Mouse (Mus musculus): ENCODE data around the gene Fam189b. TPM values are rescaled to one million over a fixed set of nuclear protein-coding genes. Genes with fewer than 3 reads are reported as not detected.
A peak's percentile ranks its signal among the peaks of the same experiment; 100 is the strongest.

The Fam189b gene
- polyA plus RNA-seq, 1 experiment from 2014 or later: 49.9 TPM

DNA sequence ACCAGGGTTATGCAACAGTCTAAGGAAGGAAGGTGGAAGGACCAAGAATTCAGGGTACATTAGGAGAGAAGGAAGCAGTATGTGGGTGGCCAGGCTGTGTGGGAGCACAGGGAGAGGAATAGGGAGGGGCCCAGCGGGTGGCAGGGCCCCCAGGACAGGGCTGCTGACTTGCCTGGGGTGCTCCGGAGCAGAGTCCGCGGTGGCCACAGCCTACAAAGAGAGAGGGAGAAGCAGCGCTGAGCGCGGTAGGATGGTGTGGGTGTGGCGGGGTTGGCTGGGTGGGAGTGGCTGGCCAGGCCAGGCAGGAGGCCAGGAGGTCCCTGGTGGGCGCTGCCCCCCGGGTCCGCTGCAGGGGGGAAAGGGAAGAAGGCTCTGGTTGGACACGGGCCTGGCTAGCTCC lies 55.6 kb downstream of the Fam189b start:
- H3K4me3 ChIP-seq: no peak overlapping the region
- no peaks in the 10 kb centered on the region for H3K9me3 ChIP-seq
- H3K27me3 ChIP-seq: no peaks in the 10 kb centered on the region
- peaks cover 94% of the 10 kb centered on the region for H3K36me3 ChIP-seq
- no peak overlapping the region for H3K4me2 ChIP-seq
- H3K9ac ChIP-seq: no peak overlapping the region
- ATAC-seq (ENCODE audit: low read depth): no peak
- peaks cover 15% of the 10 kb centered on the region for H3K4me1 ChIP-seq (replicated peaks)
- WGBS: 73% methylated on average over 11 of the region's 12 CpGs
- H3K27ac ChIP-seq (replicated peaks): no peak overlapping the region

MicroRNAs encoded within 50 kb of the gene (microRNA counts, 519-probe panel; counts per million panel counts)
- microRNA mmu-miR-92b: 3,707 counts per million, percentile 55 among the panel's probes with 10 or more counts

Small RNA genes lying within 50 kb of the gene (microRNA-seq; reads per million reads assigned to microRNA genes)
- 2,995 reads per million, percentile 88 among the genes with 10 or more reads in this experiment for gene Mir92b

Other genes with a start within 250 kb of the Fam189b start
- 19.1 and 20.6 TPM in 2 replicates for gene Ash1l, start 232.5 kb upstream of the Fam189b start, polyA plus RNA-seq (2015; fragmentation: Nextera tagmentation; extraction: Ambion mirVana)
- 145 and 152 TPM in 2 replicates for gene Dap3, start 232.0 kb upstream of the Fam189b start, polyA plus RNA-seq (2015; fragmentation: Nextera tagmentation; extraction: Ambion mirVana)
- gene Rusc1, start 89.8 kb upstream of the Fam189b start, polyA plus RNA-seq (2015; fragmentation: Nextera tagmentation; extraction: Ambion mirVana): 83.4 and 91.9 TPM in 2 replicates
- gene Gm43738, start 82.0 kb upstream of the Fam189b start, polyA plus RNA-seq (2015; fragmentation: Nextera tagmentation; extraction: Ambion mirVana): 0.15 TPM in 1 of 2 replicates, not detected in the other
- 329 and 357 TPM in 2 replicates for gene Fdps, start 81.2 kb upstream of the Fam189b start, polyA plus RNA-seq (2015; fragmentation: Nextera tagmentation; extraction: Ambion mirVana)
- 0.14 and 0.46 TPM in 2 replicates for gene Pklr, start 47.0 kb upstream of the Fam189b start, polyA plus RNA-seq (2015; fragmentation: Nextera tagmentation; extraction: Ambion mirVana)
- gene Hcn3, start 22.9 kb upstream of the Fam189b start, polyA plus RNA-seq (2015; fragmentation: Nextera tagmentation; extraction: Ambion mirVana): 34.6 and 35.6 TPM in 2 replicates
- gene Clk2, start 18.3 kb upstream of the Fam189b start, polyA plus RNA-seq (2015; fragmentation: Nextera tagmentation; extraction: Ambion mirVana): 27.5 and 30.6 TPM in 2 replicates
- gene Scamp3, start 5.7 kb upstream of the Fam189b start, polyA plus RNA-seq (2015; fragmentation: Nextera tagmentation; extraction: Ambion mirVana): 129 and 135 TPM in 2 replicates
- gene Gba, start 19.8 kb downstream of the Fam189b start, polyA plus RNA-seq (2015; fragmentation: Nextera tagmentation; extraction: Ambion mirVana): 48.3 and 50.0 TPM in 2 replicates
- 45.6 and 52.8 TPM in 2 replicates for gene Thbs3, start 32.0 kb downstream of the Fam189b start, polyA plus RNA-seq (2015; fragmentation: Nextera tagmentation; extraction: Ambion mirVana)
- 157 and 170 TPM in 2 replicates for gene Mtx1, start 43.9 kb downstream of the Fam189b start, polyA plus RNA-seq (2015; fragmentation: Nextera tagmentation; extraction: Ambion mirVana)
- 1.0 and 1.1 TPM in 2 replicates for gene Muc1, start 45.9 kb downstream of the Fam189b start, polyA plus RNA-seq (2015; fragmentation: Nextera tagmentation; extraction: Ambion mirVana)
- gene Krtcap2, start 62.8 kb downstream of the Fam189b start, polyA plus RNA-seq (2015; fragmentation: Nextera tagmentation; extraction: Ambion mirVana): 248 and 258 TPM in 2 replicates
- 55.8 and 55.9 TPM in 2 replicates for gene Trim46, start 63.2 kb downstream of the Fam189b start, polyA plus RNA-seq (2015; fragmentation: Nextera tagmentation; extraction: Ambion mirVana)
- gene Dpm3, start 76.2 kb downstream of the Fam189b start, polyA plus RNA-seq (2015; fragmentation: Nextera tagmentation; extraction: Ambion mirVana): 76.9 and 81.4 TPM in 2 replicates
- 44.0 and 45.5 TPM in 2 replicates for gene Slc50a1, start 87.4 kb downstream of the Fam189b start, polyA plus RNA-seq (2015; fragmentation: Nextera tagmentation; extraction: Ambion mirVana)
- gene Efna1, start 98.0 kb downstream of the Fam189b start, polyA plus RNA-seq (2015; fragmentation: Nextera tagmentation; extraction: Ambion mirVana): 12.5 and 14.5 TPM in 2 replicates
- gene Efna3, start 139.8 kb downstream of the Fam189b start, polyA plus RNA-seq (2015; fragmentation: Nextera tagmentation; extraction: Ambion mirVana): 87.4 and 90.1 TPM in 2 replicates
- gene Efna4, start 154.9 kb downstream of the Fam189b start, polyA plus RNA-seq (2015; fragmentation: Nextera tagmentation; extraction: Ambion mirVana): 8.5 and 10.7 TPM in 2 replicates
- gene Adam15, start 166.9 kb downstream of the Fam189b start, polyA plus RNA-seq (2015; fragmentation: Nextera tagmentation; extraction: Ambion mirVana): 48.8 and 54.0 TPM in 2 replicates
- 0.17 TPM in 1 of 2 replicates, not detected in the other for gene Dcst2, start 178.8 kb downstream of the Fam189b start, polyA plus RNA-seq (2015; fragmentation: Nextera tagmentation; extraction: Ambion mirVana)
- 0.88 and 1.1 TPM in 2 replicates for gene Dcst1, start 182.1 kb downstream of the Fam189b start, polyA plus RNA-seq (2015; fragmentation: Nextera tagmentation; extraction: Ambion mirVana)
- gene Zbtb7b, start 211.6 kb downstream of the Fam189b start, polyA plus RNA-seq (2015; fragmentation: Nextera tagmentation; extraction: Ambion mirVana): 0.54 and 0.68 TPM in 2 replicates
- 0.84 and 2.6 TPM in 2 replicates for gene Lenep, start 219.7 kb downstream of the Fam189b start, polyA plus RNA-seq (2015; fragmentation: Nextera tagmentation; extraction: Ambion mirVana)
- gene Flad1, start 228.7 kb downstream of the Fam189b start, polyA plus RNA-seq (2015; fragmentation: Nextera tagmentation; extraction: Ambion mirVana): 30.7 and 33.2 TPM in 2 replicates
- gene Cks1b, start 235.2 kb downstream of the Fam189b start, polyA plus RNA-seq (2015; fragmentation: Nextera tagmentation; extraction: Ambion mirVana): 110 and 144 TPM in 2 replicates
- 41.8 and 45.1 TPM in 2 replicates for gene Shc1, start 235.3 kb downstream of the Fam189b start, polyA plus RNA-seq (2015; fragmentation: Nextera tagmentation; extraction: Ambion mirVana)
- gene Pygo2, start 247.1 kb downstream of the Fam189b start, polyA plus RNA-seq (2015; fragmentation: Nextera tagmentation; extraction: Ambion mirVana): 40.4 and 47.7 TPM in 2 replicates